Mouse (Mus musculus) embryo, embryonic 10.5 days (tissue): ENCODE results near the gene Vmn2r59.
"Not testable (repeated sequence)": the region's sequence is repeated elsewhere in the genome, so short reads cannot be mapped to it uniquely, and the experiment has no call there.

ENCODE experiments used
- DNase-seq: peaks from one replicate; pipeline ENCODE4 v3.0.0-alpha.2; 2015; ENCODE audit warnings: low spot score

The Vmn2r59 gene

DNA sequence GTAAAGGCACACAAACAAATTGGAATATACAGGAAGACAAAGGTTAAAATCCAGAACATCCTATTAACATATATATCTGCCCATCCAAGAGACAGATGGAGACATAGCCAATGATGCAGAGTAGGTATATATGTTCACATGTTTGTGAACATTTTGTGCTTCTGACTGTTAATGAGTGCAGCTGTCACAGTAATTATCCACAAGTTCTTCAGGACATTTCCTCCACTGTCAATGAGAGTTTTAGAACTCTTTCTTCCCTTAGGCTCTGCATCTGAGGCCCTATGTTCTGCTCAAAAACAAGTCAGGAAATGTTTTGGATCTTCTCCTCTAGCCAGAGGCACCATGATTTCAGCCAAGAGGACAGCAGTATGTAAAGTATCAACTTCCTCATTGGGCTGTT lies at the start of gene Vmn2r59:
Gene Vmn2r59 (minus strand): TSS at position 101 of the 400 bp plus-strand sequence.
- no peak for DNase-seq

DNA sequence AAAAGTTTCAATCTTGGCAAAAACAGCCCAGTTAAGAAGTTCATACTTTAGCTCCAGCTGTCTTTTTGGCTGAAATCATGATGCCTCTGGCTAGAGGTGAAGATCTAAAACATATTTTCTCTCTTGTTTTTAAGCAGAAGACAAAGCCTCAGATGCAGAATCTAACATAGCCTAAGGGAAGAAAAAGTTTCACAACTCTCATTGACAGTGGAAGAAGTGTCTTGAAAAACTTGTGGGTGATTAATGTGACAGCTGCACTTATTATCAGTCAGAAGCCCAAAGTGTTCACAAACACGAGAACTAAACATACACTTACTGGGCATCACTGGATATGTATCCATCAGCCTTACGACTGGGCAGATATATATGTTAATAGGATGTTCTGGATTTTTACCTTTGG lies 48.6 kb upstream of the Vmn2r59 start, which contains the start of gene Vmn2r60:
Gene Vmn2r60 (plus strand): TSS at position 301 of the 400 bp plus-strand sequence.
- DNase-seq: no peak

DNA sequence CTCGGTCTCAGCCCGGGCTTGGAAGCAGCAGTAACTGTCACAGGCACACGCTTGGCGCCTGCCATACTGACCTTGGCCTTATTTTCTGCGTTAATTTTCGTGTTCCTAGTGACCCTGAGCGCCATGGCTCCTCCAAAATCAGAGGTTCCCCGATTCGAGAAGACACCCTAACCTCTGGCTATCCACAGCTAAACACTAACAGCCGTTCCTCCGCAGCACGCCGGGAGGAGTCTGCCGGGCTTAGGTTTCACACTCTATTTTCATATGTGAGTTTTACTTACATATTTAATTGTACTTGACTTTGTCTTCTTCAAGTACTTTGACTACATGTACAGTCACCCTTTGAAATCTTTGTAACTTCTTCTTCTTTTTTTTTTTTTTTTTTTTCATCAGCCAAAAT lies 48.2 kb upstream of the Vmn2r59 start:
- not testable (repeated sequence) for DNase-seq
